Mouse (Mus musculus) ES-E14 (cell line): Measurements from ENCODE around the gene Ttn. TPM values are rescaled to one million over a fixed set of nuclear protein-coding genes. Genes with fewer than 3 reads are reported as not detected.

Experiments used
- DNase-seq: peaks from one replicate; pipeline ENCODE4 v3.0.0-alpha.2; 2013; ENCODE audit warnings: low read depth, low spot score
- H3K27ac ChIP-seq: 2 replicates; pipeline ENCODE4 v1.5.1; 2012; ENCODE audit warnings: low read depth, mild to moderate bottlenecking, low read length, moderate library complexity, mixed read lengths; ENCODE audit not compliant: poor library complexity, insufficient read depth, severe bottlenecking
- H3K36me3 ChIP-seq: 2 replicates; pipeline ENCODE4 v1.6.1; 2012; ENCODE audit warnings: mild to moderate bottlenecking, low read length, moderate library complexity, mixed read lengths; ENCODE audit not compliant: control insufficient read depth, poor library complexity, insufficient read depth, severe bottlenecking
- H3K4me1 ChIP-seq, 2 experiments: fragments of 150-350 bp in 1 of 2; sonication (generic) in 1 of 2; 2 replicates each; pipeline ENCODE4 v1.6.1; 2012; ENCODE audit warnings: low read length in 2 of 2, mild to moderate bottlenecking in 1 of 2, mixed read lengths in 1 of 2; ENCODE audit not compliant: control insufficient read depth in 2 of 2, insufficient read depth in 2 of 2, poor library complexity in 1 of 2
- H3K4me3 ChIP-seq, 2 experiments: fragments of 150-350 bp in 1 of 2; sonication (generic) in 1 of 2; 2 replicates each; pipeline ENCODE4 v1.5.1; 2012; ENCODE audit warnings: low read length in 2 of 2, low read depth in 1 of 2, mild to moderate bottlenecking in 1 of 2, mixed read lengths in 1 of 2; ENCODE audit not compliant: insufficient read depth in 1 of 2, poor library complexity in 1 of 2, severe bottlenecking in 1 of 2
- H3K9ac ChIP-seq: 2 replicates; pipeline ENCODE4 v1.6.1; 2012; ENCODE audit warnings: low read depth, mild to moderate bottlenecking, low read length, mixed read lengths; ENCODE audit not compliant: poor library complexity, insufficient read depth, severe bottlenecking
- H3K9me3 ChIP-seq: fragments of 150-350 bp; sonication (generic); 2 replicates; pipeline ENCODE4 v1.6.1; 2012; ENCODE audit warnings: low read depth, mild to moderate bottlenecking, low read length; ENCODE audit not compliant: control insufficient read depth, insufficient read depth
- CHD2 ChIP-seq: IDR thresholded peaks from 2 replicates; pipeline ENCODE4 v1.6.1; 2014; ENCODE audit warnings: mild to moderate bottlenecking, low read depth, low read length, inconsistent platforms
- HCFC1 ChIP-seq: IDR thresholded peaks from 2 replicates; pipeline ENCODE4 v1.6.1; 2012; ENCODE audit warnings: low read length, inconsistent platforms, borderline replicate concordance; ENCODE audit not compliant: insufficient read depth
- MAFK ChIP-seq: IDR thresholded peaks from 2 replicates; pipeline ENCODE4 v1.6.1; 2014; ENCODE audit warnings: mild to moderate bottlenecking, low read depth, low read length, inconsistent platforms; ENCODE audit not compliant: insufficient read depth
- ZC3H11A ChIP-seq: IDR thresholded peaks from 2 replicates; pipeline ENCODE4 v1.6.1; 2012; ENCODE audit warnings: low read depth, mild to moderate bottlenecking, inconsistent platforms, low read length, borderline replicate concordance
- ZNF384 ChIP-seq: IDR thresholded peaks from 2 replicates; pipeline ENCODE4 v1.6.1; 2012; ENCODE audit warnings: low read depth, low read length, inconsistent platforms
- in situ Hi-C, 2 experiments: fragments of 600-800 bp; cut with MboI; formaldehyde crosslinking; loops; one replicate each; pipeline ENCODE4 v1.15.1; 2025; ENCODE audit warnings: low sequenced_read_pairs in 2 of 2, inconsistent platforms in 1 of 2; ENCODE audit not compliant: unreplicated experiment in 2 of 2
- total RNA-seq: library from RNA; depleted of rRNA; stranded (reverse); fragments of 300-350 nt; gene quantifications from 2 replicates; pipeline ENCODE4 v1.2.3, GENCODE M21; 2012

Gene Ttn
- total RNA-seq, 1 experiment: 19.9 TPM

GRCm38 (mm10) chr2:76675949-76676348 lies 306.4 kb downstream of the Ttn start:
- no peak for DNase-seq
- no peaks in the 10 kb centered on the region for H3K9me3 ChIP-seq
- peak overlapping the region; percentile 89 to 96 for H3K4me3 ChIP-seq
- TF ChIP-seq MAFK (no peak), ZNF384 (0 out of 2 replicates have a peak, but pooled peaks have one; percentile 2), CHD2 (no peak)
- H3K9ac ChIP-seq: peak overlapping the region; percentile 91; the same call in 1 of the 2 replicates
- in situ Hi-C loops: no loop called here
- 0 out of 4 replicates have a peak, but pooled peaks cover 3 to 4% of the 10 kb centered on the region in 2 experiments for H3K4me1 ChIP-seq
- H3K36me3 ChIP-seq: peaks cover 5% of the 10 kb centered on the region
- H3K27ac ChIP-seq: no peak overlapping the region

GRCm38 (mm10) chr2:76675451-76675850 lies 306.9 kb downstream of the Ttn start:
- in situ Hi-C loops: no loop called here
- Histone ChIP-seq H3K4me1 (0 out of 4 replicates have a peak, but pooled peaks cover 3 to 4% of the 10 kb centered on the region in 2 experiments), H3K4me3 (peak overlapping the region; percentile 89 to 96), H3K27ac (no peak overlapping the region), H3K9me3 (no peaks in the 10 kb centered on the region), H3K36me3 (peaks cover 5% of the 10 kb centered on the region), H3K9ac (peak overlapping the region; percentile 91)
- peak; percentile 13 for DNase-seq
- TF ChIP-seq CHD2: no peak
- TF ChIP-seq ZC3H11A: no peak
- TF ChIP-seq ZNF384: no peak
- TF ChIP-seq HCFC1: no peak
- no peak for TF ChIP-seq MAFK

GRCm38 (mm10) chr2:76674725-76675427 lies 307.5 kb downstream of the Ttn start, which contains the start of gene Plekha3:
Gene Plekha3, plus strand, starts transcription at chr2:76675281.
- H3K4me1 ChIP-seq: 0 out of 4 replicates have a peak, but pooled peaks cover 3% of the 10 kb centered on the region in 2 experiments
- H3K36me3 ChIP-seq: peaks cover 5% of the 10 kb centered on the region; the same call in 1 of the 2 replicates
- peak; percentile 38 for DNase-seq
- in situ Hi-C loops: no loop called here
- no peaks in the 10 kb centered on the region for H3K9me3 ChIP-seq
- H3K27ac ChIP-seq: no peak within 1 kb of the TSS; the same call in 1 of the 2 replicates
- TF ChIP-seq MAFK: no peak
- peak; percentile 66; the same call in 1 of the 2 replicates for TF ChIP-seq HCFC1
- H3K4me3 ChIP-seq: peak within 1 kb of the TSS; percentile 89 to 96
- peak within 1 kb of the TSS; percentile 91 for H3K9ac ChIP-seq

DNA sequence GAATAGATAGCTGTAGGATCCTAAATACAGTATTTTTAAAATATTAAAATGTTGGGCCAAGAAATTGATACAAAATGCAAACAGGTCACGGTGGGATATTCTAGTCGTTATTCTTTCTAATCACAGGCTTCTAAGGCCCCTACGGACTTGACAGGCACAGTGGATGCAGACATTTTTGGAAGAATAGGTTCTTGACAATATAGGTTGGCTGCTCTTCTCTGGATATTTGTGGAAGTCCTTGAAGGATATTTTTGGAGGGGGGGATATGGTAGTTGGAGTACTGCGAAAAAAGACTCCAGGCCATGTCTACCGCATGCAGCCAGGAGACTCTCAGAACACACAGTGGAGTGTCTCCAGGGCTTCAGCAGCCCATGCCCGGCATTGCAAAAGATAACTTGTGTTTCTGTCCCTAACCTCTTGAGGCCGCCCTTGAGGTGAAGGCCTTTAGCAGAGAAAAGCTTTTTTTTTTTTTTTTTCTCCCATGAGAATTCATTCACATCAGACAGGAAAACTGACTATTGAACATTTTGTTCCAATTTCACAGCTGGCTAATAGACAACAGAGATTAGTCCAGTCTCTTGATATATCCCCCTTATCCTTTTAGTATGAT lies 308.8 kb downstream of the Ttn start:
- H3K27ac ChIP-seq: no peak overlapping the region
- no peak overlapping the region for H3K9ac ChIP-seq
- H3K9me3 ChIP-seq: no peaks in the 10 kb centered on the region
- H3K36me3 ChIP-seq: peaks cover 3% of the 10 kb centered on the region; the same call in 1 of the 2 replicates
- DNase-seq: peak; percentile 34
- in situ Hi-C loops: no loop called here
- TF ChIP-seq HCFC1: no peak
- no peak for TF ChIP-seq MAFK
- TF ChIP-seq ZC3H11A: no peak
- TF ChIP-seq ZNF384: peak; percentile 97
- no peak for TF ChIP-seq CHD2
- H3K4me1 ChIP-seq: 0 out of 4 replicates have a peak, but pooled peaks cover 3% of the 10 kb centered on the region in 2 experiments
- H3K4me3 ChIP-seq: peak overlapping the region in 1 of 2 experiments; percentile 55; a peak in 2 of 4 replicates
